Mouse (Mus musculus) gonadal fat pad, adult 2 months (tissue): ENCODE results near the gene Cul9. TPM values are rescaled to one million over a fixed set of nuclear protein-coding genes. Genes with fewer than 3 reads are reported as not detected.

Source experiments
- DNase-seq: peaks from one replicate; pipeline ENCODE4 v3.0.0-alpha.2; 2012; ENCODE audit warnings: low read depth
- polyA plus RNA-seq: library from polyadenylated mRNA; depleted of rRNA; stranded (reverse); fragments of >200 nt; gene quantifications from 2 replicates; pipeline ENCODE4 v1.2.3, GENCODE M21; 2012; rRNA removed

Gene Cul9
- polyA plus RNA-seq, 1 experiment, result 30.8 TPM

DNA sequence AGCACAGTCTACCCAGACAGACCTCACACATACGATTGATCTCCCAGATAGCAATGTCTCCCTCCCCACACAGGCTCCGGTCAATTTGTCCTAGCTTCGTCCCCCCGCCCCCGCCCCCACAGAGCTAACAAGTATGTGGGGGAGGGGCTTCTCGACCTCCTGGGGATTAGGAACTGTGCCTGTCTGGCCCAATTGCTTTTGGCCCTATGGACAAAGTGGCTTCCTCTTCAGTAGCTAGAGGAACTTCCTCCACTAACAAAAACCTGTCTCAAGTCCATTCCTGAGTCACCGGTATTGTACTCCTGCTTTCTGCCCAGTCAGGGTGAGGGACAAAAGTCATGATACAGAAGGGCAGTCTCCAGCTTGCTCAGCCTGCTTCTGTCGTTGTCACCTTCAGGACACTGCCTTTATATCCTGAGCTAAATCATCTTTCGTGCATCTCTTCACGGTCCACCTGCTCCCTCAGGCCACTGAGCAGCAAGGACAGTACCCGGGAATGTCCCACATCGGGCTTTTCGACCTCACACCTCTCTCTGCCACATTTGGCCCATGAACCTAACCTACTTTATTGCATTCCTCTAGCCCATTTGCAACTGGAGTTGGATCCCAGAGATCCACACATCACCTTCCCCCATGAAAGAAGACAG is 92.8 kb downstream of the Cul9 start:
- no peak for DNase-seq

DNA sequence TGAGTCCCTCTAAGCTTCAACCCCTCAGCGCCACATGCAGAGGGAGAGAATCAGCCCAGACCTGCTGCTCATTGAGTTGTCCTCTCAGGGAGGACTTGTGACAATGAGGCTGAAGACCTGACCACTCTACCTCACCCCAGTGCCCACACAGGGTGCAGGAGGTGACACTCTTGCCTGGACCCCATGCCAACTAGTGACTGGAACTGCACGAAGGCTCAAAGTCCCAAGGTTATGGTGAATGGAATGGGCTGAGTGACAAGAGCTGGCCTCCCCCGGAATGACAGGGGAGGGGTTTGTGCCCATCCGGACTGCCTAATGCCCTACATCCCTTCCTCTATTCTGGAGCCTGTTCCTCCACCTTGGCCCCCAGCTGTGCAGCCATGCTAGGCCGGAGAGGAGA is 93.5 kb downstream of the Cul9 start:
- DNase-seq, result no peak

Other genes with a start within 250 kb of the Cul9 start
- gene Dlk2, start 249.0 kb downstream of the Cul9 start, polyA plus RNA-seq, result 4.7 and 5.3 TPM in 2 replicates
- gene Abcc10, start 218.0 kb downstream of the Cul9 start, polyA plus RNA-seq, result 11.8 and 13.8 TPM in 2 replicates
- gene Zfp318, start 162.7 kb downstream of the Cul9 start, polyA plus RNA-seq, result 11.6 and 13.4 TPM in 2 replicates
- 0.92 and 1.1 TPM in 2 replicates for gene Crip3, start 117.5 kb downstream of the Cul9 start, polyA plus RNA-seq
- gene Slc22a7, start 107.9 kb downstream of the Cul9 start, polyA plus RNA-seq, result 0.10 TPM in 1 of 2 replicates, not detected in the other
- 0.43 and 0.56 TPM in 2 replicates for gene Ttbk1, start 58.7 kb downstream of the Cul9 start, polyA plus RNA-seq
- gene Dnph1, start 49.7 kb downstream of the Cul9 start, polyA plus RNA-seq, result 1.4 and 3.4 TPM in 2 replicates
- gene Srf, start 9.8 kb upstream of the Cul9 start, polyA plus RNA-seq, result 96.7 and 114 TPM in 2 replicates
- gene Ptk7, start 83.1 kb upstream of the Cul9 start, polyA plus RNA-seq, result 15.7 and 22.4 TPM in 2 replicates
- gene Klc4, start 99.6 kb upstream of the Cul9 start, polyA plus RNA-seq, result 20.2 and 20.7 TPM in 2 replicates
- 60.3 and 67.8 TPM in 2 replicates for gene Mrpl2, start 99.8 kb upstream of the Cul9 start, polyA plus RNA-seq
- 42.4 and 51.2 TPM in 2 replicates for gene Cul7, start 103.9 kb upstream of the Cul9 start, polyA plus RNA-seq
- gene Rrp36, start 128.0 kb upstream of the Cul9 start, polyA plus RNA-seq, result 32.6 and 33.5 TPM in 2 replicates
- 82.6 and 97.0 TPM in 2 replicates for gene Mea1, start 132.4 kb upstream of the Cul9 start, polyA plus RNA-seq
- gene Klhdc3, start 134.5 kb upstream of the Cul9 start, polyA plus RNA-seq, result 82.4 and 83.9 TPM in 2 replicates
- gene Ppp2r5d, start 158.7 kb upstream of the Cul9 start, polyA plus RNA-seq, result 44.3 and 44.5 TPM in 2 replicates
- gene Pex6, start 165.1 kb upstream of the Cul9 start, polyA plus RNA-seq, result 39.0 and 42.4 TPM in 2 replicates
- gene Gnmt, start 182.8 kb upstream of the Cul9 start, polyA plus RNA-seq, result 12.3 and 16.7 TPM in 2 replicates
- 59.9 and 60.0 TPM in 2 replicates for gene Cnpy3, start 205.8 kb upstream of the Cul9 start, polyA plus RNA-seq
- not detected in 2 replicates for gene Ptcra, start 217.3 kb upstream of the Cul9 start, polyA plus RNA-seq
- gene 2310039H08Rik, start 226.2 kb upstream of the Cul9 start, polyA plus RNA-seq, result 177 and 185 TPM in 2 replicates
- 21.7 and 27.0 TPM in 2 replicates for gene Rpl7l1, start 236.3 kb upstream of the Cul9 start, polyA plus RNA-seq